Mouse (Mus musculus) erythroblast, embryonic 14.5 days (primary cell): ENCODE measurements around the gene 2310034C09Rik. TPM values are rescaled to one million over a fixed set of nuclear protein-coding genes. Genes with fewer than 3 reads are reported as not detected.
"Not testable (repeated sequence)": the region's sequence is repeated elsewhere in the genome, so short reads cannot be mapped to it uniquely, and the experiment has no call there.

Source experiments
- H3K27me3 ChIP-seq: 2 replicates; pipeline ENCODE4 v1.6.1; 2012; ENCODE audit warnings: inconsistent platforms; ENCODE audit not compliant: control insufficient read depth
- H3K36me3 ChIP-seq: 2 replicates; pipeline ENCODE4 v1.6.1; 2012; ENCODE audit warnings: mild to moderate bottlenecking, inconsistent platforms; ENCODE audit not compliant: control insufficient read depth
- H3K4me1 ChIP-seq: 2 replicates; pipeline ENCODE4 v1.6.1; 2012; ENCODE audit warnings: inconsistent platforms; ENCODE audit not compliant: control insufficient read depth
- H3K4me3 ChIP-seq: replicated peaks from 2 replicates; pipeline ENCODE3; 2012; ENCODE audit warnings: moderate library complexity, mild to moderate bottlenecking, inconsistent platforms
- H3K9me3 ChIP-seq: 2 replicates; pipeline ENCODE4 v1.6.1; 2012; ENCODE audit warnings: low read length, inconsistent platforms, mixed read lengths; ENCODE audit not compliant: control insufficient read depth
- GATA1 ChIP-seq: IDR thresholded peaks from 2 replicates; pipeline ENCODE4 v1.6.1; 2012; ENCODE audit warnings: low read length, inconsistent platforms, mixed read lengths
- TAL1 ChIP-seq: IDR thresholded peaks from 3 replicates; pipeline ENCODE4 v1.6.1; 2012; ENCODE audit warnings: low read length, inconsistent platforms, mixed read lengths
- polyA plus RNA-seq: library from polyadenylated mRNA; stranded (reverse); fragments of >175 nt; gene quantifications from 2 replicates; pipeline ENCODE4 v1.2.3, GENCODE M21; 2012

Gene 2310034C09Rik
- not detected in 2 replicates for polyA plus RNA-seq

GRCm38 (mm10) chr16:88758547-88758946, at the start of gene 2310034C09Rik:
TSS of gene 2310034C09Rik (plus strand) at chr16:88758847.
- not testable (repeated sequence) for H3K4me3 ChIP-seq, H3K27me3 ChIP-seq, H3K4me1 ChIP-seq, H3K36me3 ChIP-seq
- peaks cover 12% of the 10 kb centered on the region for H3K9me3 ChIP-seq

DNA sequence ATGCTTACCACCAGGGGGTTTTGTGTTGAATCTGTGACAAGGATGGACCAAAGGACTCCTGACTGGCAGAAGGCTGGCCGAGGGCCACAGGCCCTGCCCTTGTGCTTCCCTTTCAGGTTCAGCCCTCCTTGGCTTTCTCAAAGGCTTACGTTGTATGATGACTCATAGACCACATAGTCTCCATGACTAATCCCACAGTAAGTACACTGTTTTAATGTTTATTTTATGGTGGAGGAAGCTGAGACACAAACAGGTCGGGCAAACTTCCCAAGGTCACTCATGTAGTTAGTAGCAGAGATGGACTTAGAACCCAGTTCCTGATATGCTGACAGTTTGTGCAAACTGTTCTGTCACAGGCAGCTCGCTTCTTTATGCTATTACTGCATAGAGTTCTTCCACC, 47.9 kb upstream of the 2310034C09Rik start:
- Histone ChIP-seq H3K9me3 (peaks cover 9% of the 10 kb centered on the region; the same call in 1 of the 2 replicates), H3K36me3 (no peaks in the 10 kb centered on the region), H3K4me3 (no peak overlapping the region), H3K4me1 (no peaks in the 10 kb centered on the region), H3K27me3 (no peaks in the 10 kb centered on the region)
- TF ChIP-seq GATA1, result no peak
- no peak for TF ChIP-seq TAL1

- TF ChIP-seq TAL1 (no peak), GATA1 (no peak)
- no peak overlapping the region for H3K4me3 ChIP-seq
- no peaks in the 10 kb centered on the region for H3K27me3 ChIP-seq
- H3K9me3 ChIP-seq, result peaks cover 9% of the 10 kb centered on the region; the same call in 1 of the 2 replicates
- no peaks in the 10 kb centered on the region for H3K4me1 ChIP-seq
- H3K36me3 ChIP-seq, result no peaks in the 10 kb centered on the region
Observed at GRCm38 (mm10) chr16:88711245-88711644, 47.4 kb upstream of the 2310034C09Rik start.

- Histone ChIP-seq H3K36me3 (no peaks in the 10 kb centered on the region), H3K9me3 (peaks cover 4% of the 10 kb centered on the region; the same call in 1 of the 2 replicates), H3K4me3 (no peak overlapping the region), H3K27me3 (no peaks in the 10 kb centered on the region), H3K4me1 (no peaks in the 10 kb centered on the region)
- TF ChIP-seq GATA1 (no peak), TAL1 (no peak)
Observed at GRCm38 (mm10) chr16:88716549-88716948, 42.1 kb upstream of the 2310034C09Rik start.

DNA sequence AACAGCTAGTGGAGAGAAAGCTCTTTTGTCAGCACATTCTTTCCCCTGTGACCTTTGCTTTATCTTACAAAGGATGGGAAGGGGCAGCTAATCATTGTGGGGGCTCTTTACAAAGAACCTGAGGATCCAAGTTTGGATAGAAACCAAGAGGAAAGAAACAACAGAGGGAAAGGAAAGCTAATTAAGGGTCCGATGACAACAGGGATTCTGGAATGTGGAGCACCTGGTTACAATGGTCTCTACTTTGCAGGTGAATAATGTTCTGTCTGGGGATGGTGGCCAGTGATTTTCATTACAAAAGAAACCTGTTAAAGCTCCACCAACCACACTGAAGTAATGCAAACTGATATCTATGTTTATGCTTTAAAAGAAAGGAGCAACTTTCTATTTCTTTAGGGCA, 38.6 kb upstream of the 2310034C09Rik start:
- Histone ChIP-seq H3K36me3 (no peaks in the 10 kb centered on the region), H3K9me3 (no peaks in the 10 kb centered on the region; the same call in 1 of the 2 replicates), H3K4me1 (no peaks in the 10 kb centered on the region), H3K4me3 (no peak overlapping the region), H3K27me3 (no peaks in the 10 kb centered on the region)
- TF ChIP-seq TAL1 (no peak), GATA1 (no peak)

GRCm38 (mm10) chr16:88728812-88729275, 29.8 kb upstream of the 2310034C09Rik start, which contains the start of gene Krtap13-1:
TSS of gene Krtap13-1 (plus strand) at chr16:88728862.
- H3K36me3 ChIP-seq, result no peaks in the 10 kb centered on the region
- TF ChIP-seq GATA1 (no peak), TAL1 (no peak)

GRCm38 (mm10) chr16:88735391-88735790, 23.3 kb upstream of the 2310034C09Rik start:
- no peaks in the 10 kb centered on the region for H3K27me3 ChIP-seq
- H3K9me3 ChIP-seq, result no peaks in the 10 kb centered on the region
- TF ChIP-seq TAL1 (no peak), GATA1 (no peak)
- H3K36me3 ChIP-seq, result no peaks in the 10 kb centered on the region
- H3K4me1 ChIP-seq, result no peaks in the 10 kb centered on the region
- no peak overlapping the region for H3K4me3 ChIP-seq

More at GRCm38 (mm10) chr16:88728812-88729275, 29.8 kb upstream of the 2310034C09Rik start, which contains the start of gene Krtap13-1:
- no peaks in the 10 kb centered on the region for H3K4me1 ChIP-seq
- no peaks in the 10 kb centered on the region for H3K27me3 ChIP-seq
- H3K4me3 ChIP-seq, result no peak within 1 kb of the TSS
- no peaks in the 10 kb centered on the region; the same call in 1 of the 2 replicates for H3K9me3 ChIP-seq

DNA sequence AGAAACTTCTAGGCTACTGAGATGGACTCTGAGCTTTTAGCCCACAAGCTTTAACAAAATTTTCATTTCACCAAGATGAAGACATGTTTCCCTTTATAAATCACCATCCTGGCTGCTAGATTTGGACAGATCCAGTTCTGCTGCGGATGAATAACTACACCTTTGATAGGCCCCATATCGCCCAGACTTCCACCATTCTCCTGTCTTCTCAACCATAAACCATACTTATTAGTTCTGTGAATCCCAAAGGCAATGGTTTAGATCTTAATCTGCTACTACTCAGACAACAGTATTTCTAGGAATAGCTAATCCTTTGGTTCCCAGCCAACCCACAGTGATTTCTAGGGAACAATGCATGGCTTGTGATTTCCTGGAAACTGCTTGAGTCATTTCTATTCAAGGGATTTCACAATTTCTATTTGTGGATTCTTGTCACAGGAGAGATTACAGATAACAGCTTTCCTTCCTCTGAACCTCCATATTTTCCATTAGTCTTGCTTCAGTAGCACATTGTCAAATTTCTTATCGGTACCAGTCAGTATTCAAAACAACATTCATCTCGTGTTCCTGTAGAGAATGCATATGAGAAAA, 13.8 kb upstream of the 2310034C09Rik start:
- Histone ChIP-seq H3K9me3 (no peaks in the 10 kb centered on the region; the same call in 1 of the 2 replicates), H3K27me3 (no peaks in the 10 kb centered on the region), H3K36me3 (no peaks in the 10 kb centered on the region), H3K4me3 (no peak overlapping the region), H3K4me1 (no peaks in the 10 kb centered on the region)
- TF ChIP-seq GATA1 (no peak), TAL1 (no peak)

GRCm38 (mm10) chr16:88747943-88748342, 10.7 kb upstream of the 2310034C09Rik start:
- Histone ChIP-seq H3K9me3 (peaks cover 2% of the 10 kb centered on the region; the same call in 1 of the 2 replicates), H3K4me1 (no peaks in the 10 kb centered on the region), H3K36me3 (no peaks in the 10 kb centered on the region), H3K4me3 (no peak overlapping the region), H3K27me3 (no peaks in the 10 kb centered on the region)
- no peak for TF ChIP-seq TAL1
- TF ChIP-seq GATA1, result no peak

GRCm38 (mm10) chr16:88751535-88751934, 7.1 kb upstream of the 2310034C09Rik start, which contains the start of gene Krtap13:
TSS of gene Krtap13 (minus strand) at chr16:88751635.
- not testable (repeated sequence) for H3K4me3 ChIP-seq

More at GRCm38 (mm10) chr16:88751535-88751934, 7.1 kb upstream of the 2310034C09Rik start, which contains the start of gene Krtap13:
- H3K27me3 ChIP-seq, H3K36me3 ChIP-seq, H3K9me3 ChIP-seq, H3K4me1 ChIP-seq: not testable (repeated sequence)
